Mouse (Mus musculus) CH12.LX (cell line): ENCODE data around the gene Cfap61.

Experiments used
- CHD2 ChIP-seq: IDR thresholded peaks from 2 replicates; pipeline ENCODE4 v1.6.1; 2011; ENCODE audit warnings: low read length, improper control_type of control experiment
- CTCF ChIP-seq, 2 experiments: IDR thresholded peaks in 1 of 2; conservative IDR thresholded peaks in 1 of 2; 2 replicates each; pipeline ENCODE4 v1.5.1; 2011 to 2012; ENCODE audit warnings: low read depth in 2 of 2, low read length in 2 of 2, improper control_type of control experiment in 1 of 2, inconsistent platforms in 1 of 2, mild to moderate bottlenecking in 1 of 2, moderate library complexity in 1 of 2
- ELF1 ChIP-seq: IDR thresholded peaks from 2 replicates; pipeline ENCODE4 v1.6.1; 2014; ENCODE audit warnings: low read depth, mild to moderate bottlenecking, inconsistent platforms, low read length, improper control_type of control experiment
- EP300 ChIP-seq: IDR thresholded peaks from 2 replicates; pipeline ENCODE4 v1.6.1; 2011; ENCODE audit warnings: low read length, improper control_type of control experiment
- KAT2A ChIP-seq: IDR thresholded peaks from 2 replicates; pipeline ENCODE4 v1.6.1; 2012; ENCODE audit warnings: low read length, improper control_type of control experiment, inconsistent platforms; ENCODE audit not compliant: insufficient replicate concordance
- NRF1 ChIP-seq: IDR thresholded peaks from 2 replicates; pipeline ENCODE4 v1.6.1; 2014; ENCODE audit warnings: low read depth, mild to moderate bottlenecking, inconsistent platforms, low read length, improper control_type of control experiment, moderate library complexity
- POLR2A ChIP-seq: IDR thresholded peaks from 2 replicates; pipeline ENCODE4 v1.6.1; 2011; ENCODE audit warnings: low read depth, mild to moderate bottlenecking, improper control_type of control experiment, low read length
- POLR2AphosphoS2 ChIP-seq: IDR thresholded peaks from 2 replicates; pipeline ENCODE4 v1.6.1; 2011; ENCODE audit warnings: low read depth, low read length, improper control_type of control experiment
- SIN3A ChIP-seq: IDR thresholded peaks from 2 replicates; pipeline ENCODE4 v1.6.1; 2012; ENCODE audit warnings: low read length, improper control_type of control experiment, inconsistent platforms
- USF1 ChIP-seq: IDR thresholded peaks from 2 replicates; pipeline ENCODE4 v1.6.1; 2014; ENCODE audit warnings: low read depth, mild to moderate bottlenecking, inconsistent platforms, low read length, improper control_type of control experiment
- ZKSCAN1 ChIP-seq: IDR thresholded peaks from 2 replicates; pipeline ENCODE4 v1.6.1; 2012; ENCODE audit warnings: low read depth, inconsistent platforms, low read length, improper control_type of control experiment, borderline replicate concordance
- ZNF384 ChIP-seq: IDR thresholded peaks from 2 replicates; pipeline ENCODE4 v1.6.1; 2012; ENCODE audit warnings: low read depth, low read length, improper control_type of control experiment, inconsistent platforms

GRCm38 (mm10) chr2:146049339-146049738, 114.8 kb downstream of the Cfap61 start:
- TF ChIP-seq ZKSCAN1 (no peak), POLR2A (no peak), CHD2 (no peak), EP300 (no peak), CTCF (conservative IDR thresholded peaks at IDR 0.05 in 1 of 2, IDR thresholded peaks at IDR 0.05 in 1 of 2; ENCODE audit: low read depth in 2 of 2, low read length in 2 of 2) (peak; percentile 23 to 68; a peak in 3 of 4 replicates), USF1 (no peak), POLR2AphosphoS2 (no peak), SIN3A (no peak), KAT2A (no peak), NRF1 (no peak), ZNF384 (no peak), ELF1 (no peak)
